Mouse (Mus musculus) frontal cortex, postnatal 36 days (tissue): ENCODE results near the gene Sat1.

Experiments used
- DNase-seq, 2 experiments: peaks; one replicate each; pipeline ENCODE4 v3.0.0; 2022; ENCODE audit warnings: low spot score in 2 of 2

Sat1 gene

DNA sequence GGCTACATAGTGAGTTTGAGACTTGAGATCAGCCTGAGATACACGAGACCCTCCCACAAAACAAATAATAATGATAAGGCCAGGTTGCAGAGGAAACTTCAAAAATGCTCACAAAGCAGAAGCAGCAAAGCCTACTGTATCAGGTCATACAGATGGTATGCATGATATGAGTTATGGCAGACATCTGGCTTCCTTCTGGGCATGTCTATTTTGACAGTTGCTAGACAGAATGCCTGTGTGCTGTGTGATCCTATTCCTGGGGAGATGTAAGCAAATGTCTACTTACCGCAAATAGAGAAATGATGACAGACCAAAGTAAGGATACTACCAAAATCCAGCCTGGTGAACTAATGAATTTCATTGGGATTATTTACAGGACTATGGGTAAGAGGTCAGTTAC is 49.9 kb downstream of the Sat1 start:
- DNase-seq, result no peak

DNA sequence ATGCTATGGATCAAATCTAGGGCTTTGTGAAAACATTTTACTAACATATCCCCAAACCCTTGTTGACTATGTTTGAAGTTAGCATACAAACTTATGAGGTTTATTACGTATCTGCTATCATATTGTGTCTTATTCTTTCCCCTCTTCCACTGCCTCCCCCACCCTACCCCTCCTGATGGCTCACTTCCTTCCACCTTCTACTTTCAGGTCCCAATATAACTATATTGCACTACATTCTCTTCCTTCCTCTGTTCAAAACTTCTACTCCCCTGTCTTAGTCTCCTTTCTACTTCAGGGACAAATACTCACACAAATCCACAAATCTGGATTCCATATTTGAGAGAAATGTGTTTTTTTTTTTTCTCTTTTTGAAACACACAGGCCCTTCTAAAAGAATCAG is 52.7 kb downstream of the Sat1 start:
- no peak for DNase-seq
